Mouse (Mus musculus) testis, adult 2 months (tissue): Measurements from ENCODE around the gene March1.

ENCODE experiments used
- CTCF ChIP-seq: fragments of 200-500 bp; IDR thresholded peaks from 2 replicates; pipeline ENCODE4 v1.5.1; 2012; ENCODE audit warnings: low read depth, mild to moderate bottlenecking, inconsistent platforms, low read length, moderate library complexity; ENCODE audit not compliant: control insufficient read depth, insufficient read depth, insufficient replicate concordance
- POLR2A ChIP-seq: fragments of 200-500 bp; IDR thresholded peaks from 2 replicates; pipeline ENCODE4 v1.6.1; 2012; ENCODE audit warnings: low read depth, mild to moderate bottlenecking, inconsistent platforms, low read length, moderate library complexity; ENCODE audit not compliant: control insufficient read depth

GRCm38 (mm10) chr8:65609509-65609908 lies 8.2 kb upstream of the March1 start:
- TF ChIP-seq CTCF (no peak), POLR2A (no peak)
